Mouse (Mus musculus) heart, embryonic 12.5 days (tissue): ENCODE results near the gene Sipa1l1. TPM values are rescaled to one million over a fixed set of nuclear protein-coding genes. Genes with fewer than 3 reads are reported as not detected.

Experiments used
- ATAC-seq: fragments of 200-750 bp; cut with Nextera tagmentation; 2 replicates; pipeline ENCODE4 v1.8.0; 2017; ENCODE audit warnings: moderate TSS enrichment, moderate library complexity; ENCODE audit not compliant: insufficient number of reproducible peaks, low FRiP score
- H3K27ac ChIP-seq: fragments of 300-500 bp; sonication (generic); 2 replicates; pipeline ENCODE4 v1.5.1; 2016; ENCODE audit warnings: mild to moderate bottlenecking, moderate library complexity; ENCODE audit not compliant: poor library complexity, severe bottlenecking
- H3K27me3 ChIP-seq: fragments of 300-500 bp; sonication (generic); replicated peaks from 2 replicates; pipeline ENCODE4 v1.6.1; 2016; ENCODE audit warnings: mild to moderate bottlenecking, moderate library complexity
- H3K36me3 ChIP-seq: fragments of 300-500 bp; sonication (generic); 2 replicates; pipeline ENCODE4 v1.6.1; 2016; ENCODE audit warnings: mild to moderate bottlenecking, moderate library complexity
- H3K4me1 ChIP-seq: fragments of 300-500 bp; sonication (generic); replicated peaks from 2 replicates; pipeline ENCODE4 v1.6.1; 2016; ENCODE audit warnings: mild to moderate bottlenecking
- H3K4me2 ChIP-seq: fragments of 300-500 bp; sonication (generic); 2 replicates; pipeline ENCODE4 v1.6.1; 2016; ENCODE audit warnings: mild to moderate bottlenecking, moderate library complexity
- H3K4me3 ChIP-seq: fragments of 300-500 bp; sonication (generic); 2 replicates; pipeline ENCODE4 v1.5.1; 2016; ENCODE audit warnings: mild to moderate bottlenecking
- H3K9ac ChIP-seq: fragments of 300-500 bp; sonication (generic); 2 replicates; pipeline ENCODE4 v1.6.1; 2016; ENCODE audit warnings: mild to moderate bottlenecking, moderate library complexity
- H3K9me3 ChIP-seq: fragments of 300-500 bp; sonication (generic); replicated peaks from 2 replicates; pipeline ENCODE4 v1.6.1; 2016; ENCODE audit warnings: mild to moderate bottlenecking, moderate library complexity
- WGBS: fragments of 180-500 bp; shearing (Covaris S2); methylation state at CpG from one replicate; pipeline ENCODE4 v1.1.7; 2016; 5-methylcytosine and 5-hydroxymethylcytosine counted together
- polyA plus RNA-seq: library from polyadenylated mRNA; unstranded; fragments of >200 nt; fragmentation: Nextera tagmentation; extraction: Ambion mirVana; gene quantifications from 2 replicates; pipeline ENCODE4 v1.2.1, GENCODE M21; 2016

The Sipa1l1 gene
- polyA plus RNA-seq = 35.5 and 43.0 TPM in 2 replicates

DNA sequence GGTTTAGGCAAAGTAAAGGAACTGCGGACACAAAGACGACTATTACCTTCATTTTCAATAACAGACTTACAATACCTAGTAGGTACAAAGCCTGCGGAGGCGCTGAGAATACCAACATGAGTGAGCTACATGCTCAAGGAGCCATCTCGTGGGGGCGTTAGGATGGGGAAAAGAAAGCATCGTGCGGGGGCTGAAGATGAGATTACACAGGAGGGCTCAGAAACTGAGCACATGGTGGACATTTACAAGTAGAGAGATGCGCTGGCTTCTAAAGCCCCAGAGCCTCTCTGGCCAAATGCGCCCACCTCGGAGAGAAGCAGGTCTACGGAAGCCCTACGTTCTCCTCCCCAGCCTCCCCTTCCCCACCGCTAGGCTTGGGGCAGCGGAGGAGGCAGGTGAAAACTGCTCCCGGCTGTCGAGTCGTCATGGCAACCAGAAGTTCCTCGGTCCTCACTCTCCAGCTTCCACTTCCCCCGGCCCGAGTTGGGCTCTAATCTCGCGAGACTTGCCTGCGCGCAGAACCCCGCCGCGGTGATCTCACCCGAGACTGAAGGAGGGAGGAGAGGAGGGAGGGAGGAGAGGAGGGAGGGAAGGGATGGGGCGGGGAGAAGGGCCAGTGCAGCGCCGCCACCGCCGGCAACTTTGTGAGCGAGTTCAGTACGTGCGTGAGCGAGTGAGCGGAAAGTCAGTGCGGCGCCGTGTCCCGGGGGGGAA is at the start of gene Sipa1l1:
TSS of gene Sipa1l1 (plus strand) at position 501 of the 714 bp plus-strand sequence.
- peak; percentile 89 for ATAC-seq
- Histone ChIP-seq H3K4me2 (peak within 1 kb of the TSS; percentile 85), H3K27ac (peak within 1 kb of the TSS; percentile 95), H3K9me3 (no peaks in the 10 kb centered on the region), H3K27me3 (no peaks in the 10 kb centered on the region), H3K36me3 (no peaks in the 10 kb centered on the region), H3K4me3 (peak within 1 kb of the TSS; percentile 95), H3K9ac (peak within 1 kb of the TSS; percentile 95), H3K4me1 (peaks cover 33% of the 10 kb centered on the region)
- WGBS = 2% methylated on average over 40 of the region's 43 CpGs

DNA sequence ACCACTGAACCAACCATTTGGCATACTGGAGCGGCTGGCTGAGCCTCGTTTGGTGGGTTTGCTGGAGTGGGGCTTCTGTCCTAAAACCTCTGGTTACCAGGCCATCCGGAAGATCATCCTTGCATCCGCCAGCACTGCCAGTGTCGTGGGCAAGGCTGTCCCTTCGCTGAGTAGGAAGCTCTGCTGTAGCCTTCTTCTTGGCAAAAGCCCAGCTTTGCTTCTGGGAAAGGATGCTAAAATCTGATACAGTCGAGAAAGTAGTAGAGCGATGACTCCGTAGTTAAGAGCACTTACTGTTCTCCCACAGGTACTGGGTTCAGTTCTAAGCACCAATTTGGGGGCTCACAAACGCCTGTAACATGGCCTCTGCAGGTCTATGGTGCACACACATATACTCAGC is 47.2 kb upstream of the Sipa1l1 start:
- peak overlapping the region; percentile 65 for H3K4me2 ChIP-seq
- no peaks in the 10 kb centered on the region for H3K9me3 ChIP-seq
- peak overlapping the region; percentile 96 for H3K27ac ChIP-seq
- 44% methylated on average over 10 of the region's 10 CpGs for WGBS
- ATAC-seq = no peak
- H3K36me3 ChIP-seq = no peaks in the 10 kb centered on the region
- peak overlapping the region; percentile 28; the same call in 1 of the 2 replicates for H3K9ac ChIP-seq
- peaks cover 50% of the 10 kb centered on the region for H3K4me1 ChIP-seq
- H3K4me3 ChIP-seq = peak overlapping the region; percentile 20
- H3K27me3 ChIP-seq = no peaks in the 10 kb centered on the region

DNA sequence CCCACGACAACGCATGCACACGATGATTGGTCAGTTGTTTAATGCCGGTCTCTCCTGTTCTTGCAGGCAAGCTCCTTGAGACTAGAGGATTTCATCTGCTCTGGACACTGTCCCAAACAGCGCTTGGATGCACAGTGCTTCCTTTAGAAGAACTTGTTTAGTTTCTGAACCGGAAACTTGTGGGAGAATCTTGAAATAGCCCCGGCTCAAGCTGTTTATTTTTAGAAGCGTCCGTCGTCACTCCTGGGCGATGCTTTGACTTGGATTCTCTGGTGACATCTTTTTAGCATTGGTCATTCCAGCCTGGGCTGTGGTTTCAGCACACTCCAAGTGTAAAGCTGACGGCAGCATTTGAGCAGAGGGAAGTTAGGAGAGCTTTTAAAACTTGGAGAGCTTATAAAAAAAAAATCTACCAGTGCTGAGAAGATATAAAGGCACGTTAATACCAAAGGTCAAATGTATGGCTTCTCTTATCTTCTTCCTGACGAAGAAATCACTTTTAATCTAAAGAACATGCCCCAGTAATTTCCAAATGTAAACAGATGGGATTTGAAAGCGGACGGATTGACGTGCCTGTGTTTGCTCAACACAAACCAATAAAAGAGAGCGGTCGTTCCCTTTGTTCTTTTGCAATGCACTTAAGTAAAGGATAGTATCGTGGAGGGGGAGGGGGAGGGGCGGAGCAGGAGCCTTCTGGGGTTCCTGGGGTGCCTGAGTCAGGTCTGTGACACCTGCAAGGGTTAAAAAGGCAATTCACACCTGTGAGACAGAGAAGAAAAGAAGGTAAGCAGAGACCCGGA is 46.5 kb upstream of the Sipa1l1 start:
- Histone ChIP-seq H3K9ac (peak overlapping the region; percentile 63; the same call in 1 of the 2 replicates), H3K9me3 (no peaks in the 10 kb centered on the region), H3K4me3 (peak overlapping the region; percentile 20), H3K36me3 (no peaks in the 10 kb centered on the region), H3K27ac (peak overlapping the region; percentile 96), H3K4me1 (peaks cover 50% of the 10 kb centered on the region), H3K27me3 (no peaks in the 10 kb centered on the region), H3K4me2 (peak overlapping the region; percentile 65)
- peak; percentile 72; the same call in 1 of the 2 replicates for ATAC-seq
- 6% methylated on average over 22 of the region's 22 CpGs for WGBS

DNA sequence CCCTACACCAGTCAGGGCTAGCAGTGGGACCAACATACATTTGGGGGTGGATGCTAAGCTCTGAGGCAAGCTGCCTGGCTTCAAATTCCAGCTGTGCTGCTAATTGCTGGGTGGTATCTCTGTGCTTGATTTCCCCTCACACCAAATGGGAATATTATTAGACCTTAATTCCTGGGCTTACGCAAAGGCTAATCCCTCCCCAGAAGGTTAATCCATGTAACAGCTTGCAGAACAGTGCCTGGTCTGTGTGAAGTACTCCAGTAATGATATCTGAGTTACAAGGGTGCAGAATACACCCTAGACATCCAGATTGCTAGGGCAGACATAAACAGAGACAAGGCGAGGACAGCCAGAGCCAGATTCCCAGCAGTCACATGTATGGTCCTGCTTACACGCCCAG is 42.3 kb upstream of the Sipa1l1 start:
- Histone ChIP-seq H3K4me2 (no peak overlapping the region), H3K4me3 (no peak overlapping the region), H3K4me1 (peaks cover 22% of the 10 kb centered on the region), H3K27me3 (no peaks in the 10 kb centered on the region), H3K27ac (no peak overlapping the region), H3K9me3 (no peaks in the 10 kb centered on the region), H3K36me3 (no peaks in the 10 kb centered on the region), H3K9ac (no peak overlapping the region)
- ATAC-seq = no peak
- WGBS = 53% methylated on average over 3 of the region's 3 CpGs

DNA sequence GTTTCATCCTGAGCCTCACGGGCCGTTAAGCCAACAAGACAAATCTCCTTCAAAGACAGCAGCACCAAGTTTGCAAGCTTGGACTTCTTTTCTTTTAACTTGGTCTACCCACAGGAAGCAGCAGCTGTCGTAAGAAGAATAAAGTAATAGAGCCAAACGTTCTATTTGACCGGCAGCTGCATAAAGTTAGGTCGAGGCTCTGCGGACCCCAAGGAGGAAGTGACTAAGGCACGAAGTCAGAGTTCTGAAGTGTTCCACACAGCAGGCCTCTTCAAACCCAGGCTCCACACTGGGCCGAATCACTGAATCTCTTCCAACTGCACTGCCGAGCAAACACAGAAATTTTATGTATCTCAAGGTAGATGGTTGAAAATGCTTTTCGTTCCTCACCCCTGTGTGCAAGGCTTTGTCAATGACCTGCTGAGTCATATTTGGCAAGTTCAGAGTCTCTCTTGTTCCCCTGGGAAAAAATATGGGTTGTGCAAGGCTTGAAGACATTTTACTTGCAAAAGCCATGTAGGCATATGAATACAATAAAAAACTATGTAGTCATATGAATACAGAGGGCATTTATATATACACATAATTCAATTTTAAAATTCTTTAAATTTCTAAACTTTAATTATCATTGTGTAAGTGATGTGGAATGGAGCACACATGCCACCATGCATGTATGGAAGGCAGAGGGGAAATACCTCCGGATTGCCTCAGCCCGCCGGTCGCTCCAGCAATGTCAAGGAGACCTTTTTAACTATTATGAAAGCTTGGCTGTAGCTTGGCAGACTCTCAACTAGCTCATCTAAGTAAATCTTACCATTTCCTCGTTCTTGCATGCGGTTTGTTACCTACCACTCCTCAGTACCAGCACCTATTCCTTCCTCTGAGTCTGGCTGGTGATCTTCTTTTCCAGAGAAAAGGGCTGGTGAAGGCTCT is 29.6 kb upstream of the Sipa1l1 start:
- no peaks in the 10 kb centered on the region for H3K36me3 ChIP-seq
- 83% methylated on average over 17 of the region's 17 CpGs for WGBS
- H3K4me1 ChIP-seq = no peaks in the 10 kb centered on the region
- no peaks in the 10 kb centered on the region for H3K27me3 ChIP-seq
- peaks cover 10% of the 10 kb centered on the region; the same call in 1 of the 2 replicates for H3K9me3 ChIP-seq
- no peak overlapping the region for H3K27ac ChIP-seq
- no peak for ATAC-seq
- H3K9ac ChIP-seq = no peak overlapping the region
- no peak overlapping the region for H3K4me2 ChIP-seq
- no peak overlapping the region for H3K4me3 ChIP-seq

DNA sequence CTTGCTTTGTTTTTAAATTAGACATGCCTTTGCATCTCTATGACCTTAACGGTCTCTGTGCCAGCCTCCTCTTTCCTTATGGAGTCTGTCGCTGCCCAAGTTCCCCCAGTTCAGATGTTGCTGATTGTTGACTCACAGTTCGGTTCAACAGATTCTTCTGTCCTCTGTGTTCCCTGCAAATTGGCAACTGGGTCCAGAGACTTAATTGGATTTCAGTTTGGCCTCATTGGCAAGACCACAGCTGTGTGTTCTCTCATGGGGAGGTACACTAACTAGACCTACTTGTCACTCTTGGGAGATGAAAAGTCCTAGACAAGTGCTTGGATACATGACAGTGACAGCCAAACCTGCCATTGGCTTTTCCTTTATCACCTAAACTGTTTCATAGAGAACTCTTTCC is 25.7 kb upstream of the Sipa1l1 start:
- Histone ChIP-seq H3K9me3 (0 out of 2 replicates have a peak, but pooled peaks cover 3% of the 10 kb centered on the region), H3K9ac (no peak overlapping the region), H3K27me3 (no peaks in the 10 kb centered on the region), H3K4me2 (no peak overlapping the region), H3K36me3 (no peaks in the 10 kb centered on the region), H3K27ac (no peak overlapping the region), H3K4me1 (peaks cover 9% of the 10 kb centered on the region; the same call in 1 of the 2 replicates), H3K4me3 (no peak overlapping the region)
- 81% methylated on average over 3 of the region's 3 CpGs for WGBS
- no peak for ATAC-seq

DNA sequence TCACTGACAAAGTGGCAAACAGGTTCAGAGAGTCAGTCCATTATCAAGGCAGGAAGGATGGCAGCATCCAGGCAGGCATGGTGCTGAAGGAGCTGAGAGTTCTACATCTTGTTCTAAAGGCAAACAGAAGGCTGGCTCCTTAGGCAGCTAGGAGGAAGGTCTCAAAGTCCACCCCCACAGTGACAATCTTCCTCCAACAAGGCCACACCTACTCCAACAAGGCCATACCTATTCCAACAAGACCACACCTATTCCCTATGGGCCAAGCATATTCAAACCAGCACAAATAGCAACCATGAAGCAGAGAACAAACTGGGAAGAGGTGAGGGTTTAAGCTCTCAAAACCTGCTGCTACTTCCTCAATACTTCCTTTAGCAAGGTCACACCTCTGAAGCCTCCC is 23.9 kb upstream of the Sipa1l1 start:
- H3K9me3 ChIP-seq = no peaks in the 10 kb centered on the region
- H3K36me3 ChIP-seq = no peaks in the 10 kb centered on the region
- H3K27me3 ChIP-seq = no peaks in the 10 kb centered on the region
- ATAC-seq = no peak
- no peak overlapping the region for H3K27ac ChIP-seq
- H3K4me1 ChIP-seq = peaks cover 9% of the 10 kb centered on the region; the same call in 1 of the 2 replicates
- H3K9ac ChIP-seq = no peak overlapping the region
- H3K4me2 ChIP-seq = no peak overlapping the region
- no peak overlapping the region for H3K4me3 ChIP-seq

DNA sequence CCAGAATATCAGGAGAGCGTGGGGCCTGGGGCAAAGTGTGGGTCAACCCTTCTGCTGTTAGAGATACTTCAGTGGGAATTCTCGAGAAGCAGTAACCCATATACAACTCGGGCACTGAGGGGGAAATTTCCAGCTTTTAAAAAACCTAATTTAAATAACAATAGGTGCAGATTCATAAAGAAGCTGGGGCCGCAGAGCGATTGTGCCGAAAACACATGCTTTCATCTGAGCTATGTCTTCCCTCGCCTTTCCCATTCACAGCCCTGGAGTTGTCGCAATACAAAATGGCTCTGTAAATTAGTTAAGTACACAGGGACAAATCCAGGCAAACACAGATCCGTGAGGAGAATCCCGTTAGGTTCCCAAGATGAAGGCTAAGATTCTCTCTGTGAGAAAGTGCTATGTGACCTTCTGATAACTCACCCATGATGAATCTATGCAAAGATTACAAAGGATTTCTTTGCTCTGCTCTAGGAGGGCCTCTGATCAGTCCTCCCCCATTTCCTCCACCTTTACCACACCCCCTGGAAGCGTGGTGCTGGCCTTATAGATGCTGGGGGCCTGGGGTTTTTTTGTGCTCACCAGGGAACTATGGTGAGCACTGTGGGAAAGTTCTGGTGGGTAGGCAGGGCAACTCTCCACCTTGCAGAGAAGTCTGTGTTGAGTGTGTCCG is 22.0 kb upstream of the Sipa1l1 start:
- Histone ChIP-seq H3K4me2 (no peak overlapping the region), H3K27ac (no peak overlapping the region), H3K36me3 (no peaks in the 10 kb centered on the region), H3K9me3 (no peaks in the 10 kb centered on the region), H3K4me1 (peaks cover 9% of the 10 kb centered on the region; the same call in 1 of the 2 replicates), H3K27me3 (no peaks in the 10 kb centered on the region), H3K4me3 (no peak overlapping the region), H3K9ac (no peak overlapping the region)
- no peak for ATAC-seq
- 81% methylated on average over 12 of the region's 12 CpGs for WGBS

DNA sequence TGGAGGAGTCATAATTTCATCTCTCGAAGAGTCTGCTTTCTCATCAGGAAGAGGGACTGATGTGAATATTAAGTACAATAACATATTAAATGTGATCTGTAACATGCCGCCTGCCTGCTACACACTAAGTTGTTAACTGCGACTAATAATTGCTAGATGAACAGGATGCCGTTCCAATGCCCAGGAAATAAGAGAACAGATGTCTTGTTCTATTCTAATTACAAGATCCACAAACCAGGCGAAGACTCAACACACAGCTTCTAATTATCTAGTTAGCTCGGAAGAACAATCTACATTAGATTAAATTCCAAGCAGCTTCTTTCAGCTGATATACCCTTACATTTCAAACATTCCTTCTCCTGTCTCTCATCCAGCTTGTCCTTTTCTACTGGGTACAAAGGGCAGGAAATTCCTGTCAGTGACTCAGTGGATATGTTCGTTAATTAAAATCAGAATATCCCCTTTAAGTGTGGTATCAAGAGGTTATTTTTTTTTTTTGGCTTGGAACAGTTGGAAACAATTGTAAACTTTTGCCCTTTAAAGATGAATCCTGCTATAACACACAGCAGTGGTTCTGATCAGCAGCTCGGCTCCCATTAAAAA is 20.7 kb upstream of the Sipa1l1 start:
- Histone ChIP-seq H3K9me3 (no peaks in the 10 kb centered on the region), H3K4me2 (no peak overlapping the region), H3K27me3 (no peaks in the 10 kb centered on the region), H3K36me3 (no peaks in the 10 kb centered on the region), H3K4me3 (no peak overlapping the region), H3K4me1 (peaks cover 9% of the 10 kb centered on the region; the same call in 1 of the 2 replicates), H3K27ac (no peak overlapping the region), H3K9ac (no peak overlapping the region)
- WGBS = 56% methylated on average over 8 of the region's 8 CpGs
- ATAC-seq = no peak

DNA sequence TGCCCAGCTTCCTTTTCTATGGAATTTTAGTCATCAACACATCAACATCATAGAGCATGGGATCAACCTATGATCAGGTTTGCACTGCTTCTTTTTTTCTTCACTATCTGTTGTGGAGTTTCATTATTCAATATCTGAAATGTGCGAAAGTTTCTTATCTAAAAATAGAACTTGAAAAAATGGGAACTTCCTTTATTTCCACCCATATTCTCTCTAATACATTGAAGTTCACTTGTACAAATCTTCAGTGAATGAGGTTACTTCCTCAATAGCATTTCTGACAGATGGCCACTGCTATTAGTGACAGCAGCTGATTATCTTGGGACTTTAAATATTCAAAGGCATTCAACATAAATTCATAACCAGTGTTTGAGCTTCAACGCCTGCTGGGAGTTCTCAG is 18.1 kb upstream of the Sipa1l1 start:
- Histone ChIP-seq H3K27ac (no peak overlapping the region), H3K36me3 (no peaks in the 10 kb centered on the region), H3K4me1 (peaks cover 7% of the 10 kb centered on the region; the same call in 1 of the 2 replicates), H3K27me3 (no peaks in the 10 kb centered on the region), H3K4me3 (no peak overlapping the region), H3K9ac (no peak overlapping the region), H3K4me2 (no peak overlapping the region), H3K9me3 (no peaks in the 10 kb centered on the region)
- 75% methylated on average over 2 of the region's 2 CpGs for WGBS
- ATAC-seq = no peak
